Mouse (Mus musculus): Measurements from ENCODE around the gene Wdr4.

GRCm38 (mm10) chr17:31500416-31500815, 19.4 kb downstream of the Wdr4 start:
- TF ChIP-seq CTCF (IDR thresholded peaks at IDR 0.05; ENCODE audit: control insufficient read depth, insufficient read depth, insufficient read length) (no peak), MAX (IDR thresholded peaks at IDR 0.05) (no peak)

All from C2C12 (cell line).